In the genomic region with DNA sequence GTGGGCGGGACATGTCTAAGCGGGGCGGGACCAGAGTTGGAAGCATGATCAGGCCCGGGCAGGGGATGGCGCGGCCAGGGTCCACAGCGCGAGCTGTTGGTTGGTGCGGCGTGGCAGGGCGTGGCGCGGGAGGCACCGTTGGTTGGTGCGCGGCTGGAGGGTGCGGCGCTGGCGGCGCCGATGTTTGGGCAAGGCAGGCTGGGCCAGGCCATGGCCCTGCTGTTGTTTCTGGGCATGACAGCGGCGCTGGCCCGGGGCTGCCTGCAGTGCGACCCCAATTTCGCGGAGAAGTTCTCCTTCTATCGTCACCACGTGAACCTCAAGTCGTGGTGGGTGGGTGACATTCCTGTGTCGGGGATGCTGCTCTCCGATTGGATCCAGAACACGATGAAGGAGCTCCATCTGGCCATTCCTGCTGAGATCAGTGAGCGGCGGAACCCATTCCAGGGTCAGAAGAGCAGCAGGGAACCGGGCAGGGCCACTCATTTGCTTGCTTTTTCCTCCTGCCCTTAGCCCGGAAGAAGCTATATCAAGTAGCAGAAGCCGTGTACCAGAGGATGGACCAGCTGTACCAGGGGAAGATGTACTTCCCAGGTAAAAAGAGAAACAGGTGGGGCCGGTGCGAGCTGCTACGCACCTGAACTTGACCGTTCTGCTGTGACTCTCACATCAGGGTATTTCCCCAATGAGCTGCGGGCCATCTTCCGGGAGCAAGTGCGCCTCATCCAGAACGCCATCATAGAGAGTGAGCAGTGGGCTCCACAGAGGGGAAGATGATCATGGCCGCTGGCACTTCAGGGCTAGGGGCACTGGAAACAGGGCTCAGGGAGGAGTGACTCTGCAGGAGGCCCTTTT, we compare ENCODE assay signal across 8 mouse cellular contexts. TPM values are rescaled to one million over a fixed set of nuclear protein-coding genes. Genes with fewer than 3 reads are reported as not detected.
DNase-seq lines count a peak whose midpoint lies in the region; ATAC-seq and TF ChIP-seq lines count a peak whose summit lies in the region.

No protein-coding gene starts in this region.

- H3K27me3 ChIP-seq in CH12.LX (replicated peaks), result no peaks in the 10 kb centered on the region
- no peaks in the 10 kb centered on the region for H3K27me3 ChIP-seq in forebrain, embryonic 12.5 days
- H3K27me3 ChIP-seq in liver, postnatal 0 days (ENCODE audit: insufficient read depth, low read length), result no peaks in the 10 kb centered on the region
- no peaks in the 10 kb centered on the region for H3K27me3 ChIP-seq in neural tube, embryonic 14.5 days (ENCODE audit: control insufficient read depth, insufficient read depth, low read length)

- WGBS in forebrain, embryonic 12.5 days, result 3% methylated on average over 47 of the region's 47 CpGs
- under 1% methylated on average over 47 of the region's 47 CpGs for WGBS in large intestine, adult 2 months
- WGBS in liver, postnatal 0 days (ENCODE audit: insufficient replicate concordance), result 3% methylated on average over 38 of the region's 47 CpGs
- WGBS in neural tube, embryonic 14.5 days, result 2% methylated on average over 42 of the region's 47 CpGs

- ATAC-seq in forebrain, embryonic 12.5 days (ENCODE audit: low FRiP score), result peak; percentile 86
- peak; percentile 82 for ATAC-seq in liver, postnatal 0 days
- peak; percentile 87 for ATAC-seq in neural tube, embryonic 14.5 days (ENCODE audit: low read depth)

- peak overlapping the region; percentile 86 for H3K4me2 ChIP-seq in CH12.LX (ENCODE audit: insufficient read depth, low read depth, poor library complexity, severe bottlenecking)
- H3K4me2 ChIP-seq in forebrain, embryonic 12.5 days, result peak overlapping the region; percentile 85
- H3K4me2 ChIP-seq in liver, postnatal 0 days (ENCODE audit: low read depth, low read length), result peak overlapping the region; percentile 92
- H3K4me2 ChIP-seq in neural tube, embryonic 14.5 days (ENCODE audit: low read depth, low read length), result peak overlapping the region; percentile 63

- in situ Hi-C loops in CH12.LX (cut with MboI; ENCODE audit: low pct_ligation_motif_present, low pct_unique_long_range_greater_than_20kb, low sequenced_read_pairs), result no loop called here

- peak overlapping the region; percentile 81 for H3K9ac ChIP-seq in CH12.LX (ENCODE audit: insufficient read depth, low read depth)
- peak overlapping the region; percentile 61 for H3K9ac ChIP-seq in forebrain, embryonic 12.5 days
- H3K9ac ChIP-seq in liver, postnatal 0 days (replicated peaks), result peak overlapping the region; percentile 80
- H3K9ac ChIP-seq in neural tube, embryonic 14.5 days (replicated peaks; ENCODE audit: low read depth, low read length), result peak overlapping the region; percentile 32

- DNase-seq in CH12.LX (ENCODE audit: extremely low read depth), result peak; percentile 92
- DNase-seq in c-Kit-positive CD71-positive TER-119-negative erythroid progenitor cells, embryonic 14.5 days (ENCODE audit: low read depth), result peak; percentile 90
- DNase-seq in heart, postnatal 10 days, result peak; percentile 95 to 96
- DNase-seq in large intestine, adult 2 months (ENCODE audit: low read depth, low spot score), result peak; percentile 79
- peak; percentile 97 for DNase-seq in liver, postnatal 0 days
- peak; percentile 97 for DNase-seq in testis, postnatal 10 days (ENCODE audit: low spot score)

- no peak for TF ChIP-seq EP300 in CH12.LX (IDR thresholded peaks at IDR 0.05; ENCODE audit: low read length)
- TF ChIP-seq EP300 in liver, postnatal 0 days (IDR thresholded peaks at IDR 0.05; ENCODE audit: low read depth), result no peak

- peaks cover 24 to 43% of the 10 kb centered on the region in 2 experiments for H3K4me1 ChIP-seq in CH12.LX (ENCODE audit: control insufficient read depth in 1 of 2, insufficient read depth in 2 of 2)
- peaks cover 34% of the 10 kb centered on the region for H3K4me1 ChIP-seq in forebrain, embryonic 12.5 days
- peaks cover 50% of the 10 kb centered on the region for H3K4me1 ChIP-seq in liver, postnatal 0 days (ENCODE audit: insufficient read depth)
- peaks cover 19% of the 10 kb centered on the region for H3K4me1 ChIP-seq in neural tube, embryonic 14.5 days (ENCODE audit: control insufficient read depth, insufficient read depth, low read length)

- TF ChIP-seq POLR2A in CH12.LX (IDR thresholded peaks at IDR 0.05; ENCODE audit: low read depth, low read length), result peak; percentile 21; the same call in 1 of the 2 replicates

- peak overlapping the region; percentile 61 for H3K27ac ChIP-seq in CH12.LX (ENCODE audit: insufficient read depth, low read depth)
- H3K27ac ChIP-seq in forebrain, embryonic 12.5 days, result peak overlapping the region; percentile 81
- H3K27ac ChIP-seq in liver, postnatal 0 days (ENCODE audit: low read depth), result peak overlapping the region; percentile 96
- peak overlapping the region; percentile 83 for H3K27ac ChIP-seq in neural tube, embryonic 14.5 days (ENCODE audit: low read depth, low read length)

- peaks cover 23 to 50% of the 10 kb centered on the region in 2 experiments for H3K36me3 ChIP-seq in CH12.LX (replicated peaks in 1 of 2; ENCODE audit: control insufficient read depth in 1 of 2, insufficient read depth in 1 of 2, low read length in 1 of 2)
- peaks cover 26% of the 10 kb centered on the region for H3K36me3 ChIP-seq in forebrain, embryonic 12.5 days (replicated peaks)
- peaks cover 18% of the 10 kb centered on the region for H3K36me3 ChIP-seq in liver, postnatal 0 days (replicated peaks; ENCODE audit: insufficient read depth, low read length)
- H3K36me3 ChIP-seq in neural tube, embryonic 14.5 days (ENCODE audit: control insufficient read depth, insufficient read depth, low read length), result peaks cover 18% of the 10 kb centered on the region

- TF ChIP-seq RAD21 in CH12.LX (IDR thresholded peaks at IDR 0.05; ENCODE audit: low read depth, low read length), result no peak

- dilution Hi-C loops in CH12.LX (cut with MboI; ENCODE audit: extremely low pct_ligation_motif_present, extremely low pct_unique_long_range_greater_than_20kb, low sequenced_read_pairs), result no loop called here

- H3K9me3 ChIP-seq in CH12.LX (replicated peaks; ENCODE audit: low read length), result no peaks in the 10 kb centered on the region
- H3K9me3 ChIP-seq in forebrain, embryonic 12.5 days, result no peaks in the 10 kb centered on the region
- H3K9me3 ChIP-seq in liver, postnatal 0 days (ENCODE audit: low read length), result no peaks in the 10 kb centered on the region
- H3K9me3 ChIP-seq in neural tube, embryonic 14.5 days (ENCODE audit: control insufficient read depth, low read length), result no peaks in the 10 kb centered on the region

- intact Hi-C loops in heart, postnatal 10 days (cut with DNase I), result loop anchor here (10.0 kb wide), 1 partner anchor 268 kb away; a partner anchor contains a TSS

- TF ChIP-seq CTCF in CH12.LX (conservative IDR thresholded peaks at IDR 0.05 in 1 of 2, IDR thresholded peaks at IDR 0.05 in 1 of 2; ENCODE audit: low read depth in 2 of 2, low read length in 2 of 2), result no peak
- 0 out of 2 replicates have a peak, but pooled peaks have one; percentile 15 for TF ChIP-seq CTCF in liver, postnatal 0 days (IDR thresholded peaks at IDR 0.05; ENCODE audit: low read depth)

- peak overlapping the region; percentile 78 to 85 (median 78) for H3K4me3 ChIP-seq in CH12.LX (replicated peaks in 1 of 3; ENCODE audit: low read depth in 2 of 3, low read length in 2 of 3, poor library complexity in 1 of 3)
- peak overlapping the region; percentile 62 for H3K4me3 ChIP-seq in forebrain, embryonic 12.5 days (replicated peaks)
- H3K4me3 ChIP-seq in liver, postnatal 0 days (ENCODE audit: low read depth, low read length), result peak overlapping the region; percentile 64
- peak overlapping the region; percentile 54 for H3K4me3 ChIP-seq in neural tube, embryonic 14.5 days (ENCODE audit: low read depth, low read length)

- H3K79me2 ChIP-seq in CH12.LX (replicated peaks; ENCODE audit: control insufficient read depth, extremely low read depth, insufficient read depth, poor library complexity, severe bottlenecking), result peaks cover 23% of the 10 kb centered on the region

RNA-seq across cellular contexts. Expression of a gene that starts 0.8 kb away (rescaled TPM):
- total RNA-seq in CH12.LX (2012; rRNA removed), result 8.1 and 9.6 TPM in 2 replicates
- 2.7 and 4.3 TPM in 2 replicates for total RNA-seq in CH12.LX (2014; rRNA removed)
- polyA plus RNA-seq in CH12.LX (2012; ENCODE audit: insufficient read length, low read depth), result 5.9 TPM in 2 replicates
- polyA plus RNA-seq in forebrain, embryonic 12.5 days (2016; fragmentation: Nextera tagmentation; extraction: Ambion mirVana), result 20.6 and 21.6 TPM in 2 replicates
- 1 to 10 TPM; 2.9 to 4.1 TPM for total RNA-seq in heart, postnatal 10 days (2021)
- 22.8 and 30.0 TPM in 2 replicates for polyA plus RNA-seq in large intestine, adult 2 months (2012; rRNA removed)
- 7.9 and 10.4 TPM in 2 replicates for polyA plus RNA-seq in liver, postnatal 0 days (2015; fragmentation: Nextera tagmentation; extraction: Ambion mirVana)
- 24.9 and 29.5 TPM in 2 replicates for polyA plus RNA-seq in neural tube, embryonic 14.5 days (2014; fragmentation: Nextera tagmentation; extraction: Ambion mirVana)

RNA-seq across cellular contexts. Expression of a gene that starts 1.0 kb away (rescaled TPM):
- total RNA-seq in CH12.LX (2012; rRNA removed), result 56.9 and 71.7 TPM in 2 replicates
- total RNA-seq in CH12.LX (2014; rRNA removed), result 65.2 and 71.4 TPM in 2 replicates
- polyA plus RNA-seq in CH12.LX (2012; ENCODE audit: insufficient read length, low read depth), result 75.0 and 84.2 TPM in 2 replicates
- 52.4 and 54.1 TPM in 2 replicates for polyA plus RNA-seq in forebrain, embryonic 12.5 days (2016; fragmentation: Nextera tagmentation; extraction: Ambion mirVana)
- total RNA-seq in heart, postnatal 10 days (2021), result 10 to 100 TPM; 10.1 to 11.3 TPM
- 39.2 and 40.8 TPM in 2 replicates for polyA plus RNA-seq in large intestine, adult 2 months (2012; rRNA removed)
- polyA plus RNA-seq in liver, postnatal 0 days (2015; fragmentation: Nextera tagmentation; extraction: Ambion mirVana), result 14.7 and 17.3 TPM in 2 replicates
- polyA plus RNA-seq in neural tube, embryonic 14.5 days (2014; fragmentation: Nextera tagmentation; extraction: Ambion mirVana), result 42.0 and 48.6 TPM in 2 replicates

RNA-seq across cellular contexts. Expression of a gene that starts 24.9 kb away (rescaled TPM):
- total RNA-seq in CH12.LX (2012; rRNA removed) (91.5 and 110 TPM in 2 replicates), CH12.LX (2014; rRNA removed) (121 and 138 TPM in 2 replicates)
- polyA plus RNA-seq in CH12.LX (2012; ENCODE audit: insufficient read length, low read depth), result 175 and 199 TPM in 2 replicates
- polyA plus RNA-seq in forebrain, embryonic 12.5 days (2016; fragmentation: Nextera tagmentation; extraction: Ambion mirVana), result 74.4 and 75.4 TPM in 2 replicates
- 100 to 1,000 TPM; 143 to 159 TPM for total RNA-seq in heart, postnatal 10 days (2021)
- polyA plus RNA-seq in large intestine, adult 2 months (2012; rRNA removed), result 112 and 121 TPM in 2 replicates
- 45.8 and 46.1 TPM in 2 replicates for polyA plus RNA-seq in liver, postnatal 0 days (2015; fragmentation: Nextera tagmentation; extraction: Ambion mirVana)
- 43.1 and 57.3 TPM in 2 replicates for polyA plus RNA-seq in neural tube, embryonic 14.5 days (2014; fragmentation: Nextera tagmentation; extraction: Ambion mirVana)

RNA-seq across cellular contexts. Expression of a gene that starts 39.3 kb away (rescaled TPM):
- 48.1 and 49.4 TPM in 2 replicates for total RNA-seq in CH12.LX (2012; rRNA removed)
- 24.2 and 28.4 TPM in 2 replicates for total RNA-seq in CH12.LX (2014; rRNA removed)
- 46.5 and 57.0 TPM in 2 replicates for polyA plus RNA-seq in CH12.LX (2012; ENCODE audit: insufficient read length, low read depth)
- 87.5 and 89.3 TPM in 2 replicates for polyA plus RNA-seq in forebrain, embryonic 12.5 days (2016; fragmentation: Nextera tagmentation; extraction: Ambion mirVana)
- total RNA-seq in heart, postnatal 10 days (2021), result 10 to 100 TPM; 47.6 to 52.5 TPM
- 75.1 and 109 TPM in 2 replicates for polyA plus RNA-seq in large intestine, adult 2 months (2012; rRNA removed)
- polyA plus RNA-seq in liver, postnatal 0 days (2015; fragmentation: Nextera tagmentation; extraction: Ambion mirVana), result 16.4 and 19.0 TPM in 2 replicates
- polyA plus RNA-seq in neural tube, embryonic 14.5 days (2014; fragmentation: Nextera tagmentation; extraction: Ambion mirVana), result 109 and 125 TPM in 2 replicates

RNA-seq across cellular contexts. Expression of a gene that starts 45.9 kb away (rescaled TPM):
- total RNA-seq in CH12.LX (2012; rRNA removed) (19.3 and 26.2 TPM in 2 replicates), CH12.LX (2014; rRNA removed) (10.0 and 11.1 TPM in 2 replicates)
- 18.8 and 19.4 TPM in 2 replicates for polyA plus RNA-seq in CH12.LX (2012; ENCODE audit: insufficient read length, low read depth)
- 84.3 and 85.1 TPM in 2 replicates for polyA plus RNA-seq in forebrain, embryonic 12.5 days (2016; fragmentation: Nextera tagmentation; extraction: Ambion mirVana)
- total RNA-seq in heart, postnatal 10 days (2021), result 10 to 100 TPM; 42.2 to 46.4 TPM
- polyA plus RNA-seq in large intestine, adult 2 months (2012; rRNA removed), result 49.0 and 56.2 TPM in 2 replicates
- polyA plus RNA-seq in liver, postnatal 0 days (2015; fragmentation: Nextera tagmentation; extraction: Ambion mirVana), result 10.7 and 11.5 TPM in 2 replicates
- 75.0 and 79.7 TPM in 2 replicates for polyA plus RNA-seq in neural tube, embryonic 14.5 days (2014; fragmentation: Nextera tagmentation; extraction: Ambion mirVana)

Comparison
In these comparisons a context has a peak if more than half of its experiments do, and no peak if none do; other contexts are left out.
1. Peak in every context shown above with its lines: DNase-seq, ATAC-seq, H3K4me3 ChIP-seq and H3K27ac ChIP-seq.